Mouse (Mus musculus) forebrain, embryonic 10.5 days (tissue): Measurements from ENCODE around the gene Celf2. TPM values are rescaled to one million over a fixed set of nuclear protein-coding genes. Genes with fewer than 3 reads are reported as not detected.

Experiments used
- DNase-seq: peaks from one replicate; pipeline ENCODE4 v3.0.0-alpha.2; 2017; ENCODE audit warnings: low spot score; ENCODE audit errors: extremely low spot score
- H3K27ac ChIP-seq: fragments of 300-500 bp; sonication (generic); 2 replicates; pipeline ENCODE4 v1.5.1; 2016; ENCODE audit warnings: mild to moderate bottlenecking
- H3K27me3 ChIP-seq: fragments of 300-500 bp; sonication (generic); 2 replicates; pipeline ENCODE4 v1.6.1; 2016; ENCODE audit warnings: mild to moderate bottlenecking; ENCODE audit not compliant: poor library complexity, severe bottlenecking
- H3K36me3 ChIP-seq: fragments of 300-500 bp; sonication (generic); replicated peaks from 2 replicates; pipeline ENCODE4 v1.6.1; 2016; ENCODE audit warnings: mild to moderate bottlenecking, moderate library complexity
- H3K4me1 ChIP-seq: fragments of 300-500 bp; sonication (generic); 2 replicates; pipeline ENCODE4 v1.6.1; 2016
- H3K4me3 ChIP-seq: fragments of 300-500 bp; sonication (generic); 2 replicates; pipeline ENCODE4 v1.5.1; 2016; ENCODE audit warnings: mild to moderate bottlenecking, moderate library complexity
- H3K9me3 ChIP-seq: fragments of 300-500 bp; sonication (generic); 2 replicates; pipeline ENCODE4 v1.6.1; 2016; ENCODE audit warnings: mild to moderate bottlenecking, moderate library complexity
- WGBS: fragments of 180-500 bp; shearing (Covaris S2); methylation state at CpG from one replicate; pipeline ENCODE4 v1.1.7; 2016; 5-methylcytosine and 5-hydroxymethylcytosine counted together
- polyA plus RNA-seq: library from polyadenylated mRNA; unstranded; fragments of >200 nt; fragmentation: Nextera tagmentation; extraction: Ambion mirVana; gene quantifications from 2 replicates; pipeline ENCODE4 v1.2.1, GENCODE M21; 2016

The Celf2 gene
- polyA plus RNA-seq, 1 experiment from 2014 or later = 58.2 TPM

DNA sequence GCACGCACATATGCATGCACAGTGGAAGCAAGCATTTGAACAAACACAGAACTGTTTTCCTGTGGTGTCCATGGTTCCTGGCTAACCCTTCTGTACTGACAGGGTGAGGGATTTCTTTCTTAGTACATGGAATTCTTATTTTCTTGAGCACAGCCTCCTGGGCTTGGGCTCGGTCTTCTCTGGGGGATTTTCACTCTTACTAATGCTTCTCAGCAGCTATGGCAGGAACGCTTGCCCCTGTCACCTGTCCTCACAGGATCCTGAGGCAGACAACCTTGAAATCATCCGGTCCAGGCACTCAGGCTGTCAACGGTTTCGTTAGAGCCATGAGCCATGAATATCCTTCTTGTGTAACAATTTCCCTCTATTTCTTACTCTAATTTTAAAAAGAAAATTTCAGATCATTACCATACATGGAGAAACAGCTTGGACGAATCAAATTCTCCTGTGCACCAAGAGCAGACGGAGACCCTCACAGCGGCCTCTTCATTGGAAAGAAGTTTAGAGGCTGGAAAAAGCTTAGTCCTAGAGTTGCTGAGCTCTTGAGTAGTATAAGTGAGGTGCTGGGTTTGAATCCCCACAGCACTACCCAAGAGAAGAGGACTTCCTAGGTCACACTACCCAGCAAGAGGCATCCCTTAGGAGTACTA lies 426.9 kb downstream of the Celf2 start:
- peaks cover 28% of the 10 kb centered on the region for H3K4me1 ChIP-seq
- WGBS = 87% methylated on average over 9 of the region's 9 CpGs
- H3K4me3 ChIP-seq = no peak overlapping the region
- no peak for DNase-seq
- no peaks in the 10 kb centered on the region for H3K36me3 ChIP-seq
- H3K27ac ChIP-seq = no peak overlapping the region
- peaks cover 2% of the 10 kb centered on the region; the same call in 1 of the 2 replicates for H3K9me3 ChIP-seq
- H3K27me3 ChIP-seq = peaks cover 11% of the 10 kb centered on the region; the same call in 1 of the 2 replicates

DNA sequence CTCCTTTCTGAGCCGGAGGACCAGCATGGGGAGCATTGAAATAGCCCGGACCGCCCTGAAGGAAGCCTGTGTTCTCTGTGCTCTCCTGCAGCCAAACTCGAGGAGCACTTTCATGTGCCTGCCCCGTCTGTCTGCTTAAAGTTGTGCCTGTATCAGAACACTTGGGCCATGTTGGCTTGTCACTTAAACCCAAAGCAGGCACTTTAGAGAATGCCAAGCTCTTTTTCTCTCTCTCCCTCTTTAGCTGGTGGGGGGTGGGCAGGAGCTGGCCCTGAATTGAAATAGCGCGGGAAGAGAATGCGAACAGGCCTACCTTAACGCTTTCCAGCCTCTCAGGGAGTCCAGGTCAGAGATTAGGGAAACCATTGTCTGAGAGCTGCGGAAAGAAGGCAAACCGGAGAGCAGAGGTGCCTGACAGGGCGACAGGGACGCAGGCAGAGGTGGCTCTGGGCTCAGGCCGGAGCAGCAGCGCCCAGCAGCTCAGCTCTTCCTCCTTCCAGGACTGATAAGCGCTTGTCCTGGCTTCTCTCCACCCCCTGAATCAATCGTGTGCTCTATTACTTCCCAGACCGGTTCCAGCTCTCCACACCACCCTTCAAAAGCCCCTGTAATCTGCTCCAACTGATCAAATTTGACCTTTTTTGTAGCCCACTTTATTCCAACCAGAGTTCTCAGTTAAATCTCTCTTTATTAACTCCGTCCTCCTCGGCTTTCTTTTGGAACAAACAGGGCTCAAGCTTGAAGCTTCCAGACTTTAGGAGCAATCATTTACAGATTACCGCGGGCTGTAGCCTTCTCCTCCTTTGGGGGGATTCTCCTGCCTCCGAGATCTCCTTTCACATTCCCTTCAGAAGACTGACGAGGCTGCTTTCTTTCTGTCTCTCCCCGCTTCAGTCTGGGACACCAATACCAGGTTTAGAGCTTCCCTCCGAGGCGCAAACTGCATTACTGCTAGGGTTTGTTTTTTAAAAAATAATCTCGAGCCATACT lies 428.3 kb downstream of the Celf2 start:
- peaks cover 11% of the 10 kb centered on the region; the same call in 1 of the 2 replicates for H3K27me3 ChIP-seq
- H3K4me1 ChIP-seq = peaks cover 28% of the 10 kb centered on the region
- peaks cover 12% of the 10 kb centered on the region for H3K9me3 ChIP-seq
- H3K36me3 ChIP-seq = peaks cover 4% of the 10 kb centered on the region; the same call in 1 of the 2 replicates
- DNase-seq = peak; percentile 52
- WGBS = 4% methylated on average over 28 of the region's 28 CpGs
- peak overlapping the region; percentile 37 for H3K4me3 ChIP-seq
- H3K27ac ChIP-seq = peak overlapping the region; percentile 86

DNA sequence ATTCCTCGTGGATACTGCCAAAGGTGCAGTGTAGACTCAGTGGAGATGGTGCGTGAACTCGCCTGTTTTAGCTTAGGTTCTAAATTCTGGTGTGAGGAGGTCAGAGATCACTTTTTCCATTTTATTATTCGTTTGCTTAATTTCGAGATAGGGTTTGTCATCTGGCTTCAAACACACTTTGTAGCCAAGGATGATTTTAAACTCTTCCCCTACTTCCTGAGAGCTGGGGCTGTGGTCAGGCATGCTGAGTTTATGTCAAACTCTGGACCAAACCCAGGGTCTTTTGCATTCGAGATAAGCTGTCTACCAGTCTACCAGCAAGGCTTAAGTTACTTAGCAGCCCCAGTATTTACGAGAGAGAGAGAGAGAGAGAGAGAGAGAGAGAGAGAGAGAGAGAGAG lies 429.3 kb downstream of the Celf2 start:
- peaks cover 28% of the 10 kb centered on the region for H3K4me1 ChIP-seq
- H3K27ac ChIP-seq = no peak overlapping the region

DNA sequence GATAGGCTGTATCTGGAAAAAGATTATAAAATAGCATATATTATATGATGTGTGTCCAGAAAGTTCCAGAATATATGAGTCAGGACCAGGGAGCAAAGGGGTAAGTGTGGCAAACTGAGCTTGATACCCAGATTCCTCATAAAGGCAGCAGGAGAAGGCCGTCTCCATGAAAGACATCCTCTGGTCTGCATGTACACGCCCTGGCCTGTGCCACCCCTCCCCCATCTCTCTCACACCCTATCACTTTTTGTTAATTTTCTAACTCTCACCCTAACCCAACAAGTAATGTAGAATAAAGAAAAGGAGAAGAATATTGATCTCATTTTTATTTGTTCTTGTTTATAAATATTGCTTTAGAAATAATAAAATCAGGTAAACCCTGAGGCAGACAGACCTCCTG lies 430.0 kb downstream of the Celf2 start:
- peaks cover 4% of the 10 kb centered on the region; the same call in 1 of the 2 replicates for H3K36me3 ChIP-seq
- DNase-seq = no peak
- H3K27me3 ChIP-seq = peaks cover 11% of the 10 kb centered on the region; the same call in 1 of the 2 replicates
- H3K4me1 ChIP-seq = peaks cover 28% of the 10 kb centered on the region
- no peak overlapping the region for H3K27ac ChIP-seq
- peaks cover 21% of the 10 kb centered on the region for H3K9me3 ChIP-seq
- 86% methylated on average over 2 of the region's 2 CpGs for WGBS
- H3K4me3 ChIP-seq = no peak overlapping the region

More for the DNA sequence above, 429.3 kb downstream of the Celf2 start:
- no peak overlapping the region for H3K4me3 ChIP-seq
- DNase-seq = no peak
- peaks cover 4% of the 10 kb centered on the region; the same call in 1 of the 2 replicates for H3K36me3 ChIP-seq
- peaks cover 21% of the 10 kb centered on the region for H3K9me3 ChIP-seq
- whole genome bisulfite sequencing = 76% methylated on average over 7 of the region's 7 CpGs
- peaks cover 11% of the 10 kb centered on the region; the same call in 1 of the 2 replicates for H3K27me3 ChIP-seq

DNA sequence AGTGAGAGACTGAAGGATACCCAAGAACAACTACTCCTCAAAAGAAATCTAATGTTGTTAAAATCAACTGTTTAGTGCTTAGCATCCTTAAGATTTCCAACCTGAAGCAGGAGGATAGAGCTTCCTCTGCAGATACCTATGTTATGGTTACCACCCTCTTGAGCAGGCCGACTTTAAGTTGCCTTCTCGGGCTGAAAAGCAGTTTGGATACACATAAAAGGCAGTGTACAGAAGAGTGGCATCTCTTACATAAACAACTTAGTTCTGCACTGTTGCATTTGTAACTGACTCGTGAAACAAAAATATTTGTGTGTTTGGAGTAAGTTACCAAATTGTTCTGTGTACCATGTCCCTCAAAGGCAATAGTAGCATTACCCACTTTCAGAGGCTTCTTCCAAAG lies 435.6 kb downstream of the Celf2 start:
- Histone ChIP-seq H3K9me3 (peaks cover 21% of the 10 kb centered on the region), H3K4me1 (no peaks in the 10 kb centered on the region), H3K4me3 (no peak overlapping the region), H3K27me3 (no peaks in the 10 kb centered on the region), H3K27ac (no peak overlapping the region), H3K36me3 (peaks cover 4% of the 10 kb centered on the region; the same call in 1 of the 2 replicates)
- DNase-seq = no peak
- WGBS = 81% methylated on average over 3 of the region's 3 CpGs

DNA sequence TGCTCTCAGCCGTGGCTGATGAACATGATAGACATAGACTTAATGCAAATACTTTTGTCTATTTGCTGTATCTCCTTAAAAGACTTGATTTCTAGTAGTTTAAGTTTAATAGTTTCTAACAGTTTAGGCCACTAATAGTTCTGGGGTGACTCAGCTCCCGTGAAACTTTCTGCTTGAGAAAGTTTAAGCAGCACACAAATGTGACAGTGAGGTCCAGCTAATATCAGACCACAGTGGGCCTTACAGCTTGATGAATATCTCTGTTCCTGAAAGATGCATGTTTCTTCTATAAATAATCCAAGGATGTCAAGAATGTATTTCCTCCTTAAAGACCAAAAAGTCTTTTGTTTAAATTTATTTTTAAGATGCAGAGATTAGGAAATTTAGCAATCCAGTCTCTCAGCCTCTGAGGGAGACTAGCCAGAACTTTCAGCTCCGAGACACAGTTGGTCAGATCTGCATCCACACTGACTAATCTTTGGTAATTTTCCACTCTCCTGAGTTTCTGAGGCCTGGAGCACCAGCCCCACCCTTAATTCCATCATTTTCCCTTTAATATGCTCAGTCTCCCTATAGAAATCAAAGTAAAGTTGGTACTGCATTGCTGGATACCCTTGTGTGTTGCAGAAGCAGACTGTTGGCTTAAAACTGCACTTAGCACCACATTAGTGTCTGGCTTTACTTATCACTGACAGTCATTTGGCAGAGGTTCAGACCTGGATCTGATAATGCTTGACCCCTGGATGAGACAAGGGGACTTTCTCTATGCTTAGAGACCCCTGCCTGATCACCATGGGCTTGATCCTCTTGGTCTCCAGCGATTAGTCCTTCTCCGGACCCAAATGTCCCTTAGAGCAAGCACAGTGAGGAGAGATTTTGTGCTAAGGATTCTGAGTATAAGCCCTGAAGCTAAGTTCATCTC lies 436.8 kb downstream of the Celf2 start:
- Histone ChIP-seq H3K36me3 (peaks cover 4% of the 10 kb centered on the region; the same call in 1 of the 2 replicates), H3K27me3 (no peaks in the 10 kb centered on the region), H3K9me3 (peaks cover 20% of the 10 kb centered on the region), H3K4me1 (no peaks in the 10 kb centered on the region), H3K27ac (no peak overlapping the region), H3K4me3 (no peak overlapping the region)
- WGBS = 87% methylated on average over 5 of the region's 5 CpGs
- no peak for DNase-seq

DNA sequence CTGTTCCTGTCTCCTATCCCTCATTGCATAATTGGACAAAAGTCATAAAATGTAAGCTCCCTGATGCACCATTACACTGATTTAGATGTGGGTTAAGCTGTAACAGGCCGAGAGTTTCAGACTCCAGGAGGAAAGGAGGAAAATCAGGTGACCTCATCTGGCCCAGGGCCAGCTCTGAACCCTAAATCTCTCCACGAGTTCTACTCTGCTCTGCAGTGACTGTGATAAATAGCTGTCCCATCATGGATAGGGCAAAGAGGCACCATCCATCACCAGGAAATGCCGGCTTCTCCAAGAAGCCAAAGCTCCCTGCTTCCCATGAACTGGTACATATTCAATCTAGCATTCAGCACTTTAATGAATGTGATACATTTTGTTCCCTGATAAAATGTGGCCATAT lies 439.9 kb downstream of the Celf2 start:
- 79% methylated on average over 3 of the region's 3 CpGs for WGBS
- DNase-seq = no peak

GRCm38 (mm10) chr2:7068281-7068680 lies 441.1 kb downstream of the Celf2 start:
- peaks cover 9% of the 10 kb centered on the region for H3K4me1 ChIP-seq
- no peaks in the 10 kb centered on the region for H3K27me3 ChIP-seq
- no peak overlapping the region for H3K27ac ChIP-seq
- H3K4me3 ChIP-seq = no peak overlapping the region
- WGBS = 72% methylated on average over 6 of the region's 6 CpGs
- H3K9me3 ChIP-seq = no peaks in the 10 kb centered on the region
- DNase-seq = no peak
- H3K36me3 ChIP-seq = no peaks in the 10 kb centered on the region

More for the DNA sequence above, 439.9 kb downstream of the Celf2 start:
- H3K9me3 ChIP-seq = no peaks in the 10 kb centered on the region
- H3K27ac ChIP-seq = no peak overlapping the region
- no peaks in the 10 kb centered on the region for H3K27me3 ChIP-seq
- H3K4me1 ChIP-seq = no peaks in the 10 kb centered on the region
- H3K36me3 ChIP-seq = no peaks in the 10 kb centered on the region
- no peak overlapping the region for H3K4me3 ChIP-seq

GRCm38 (mm10) chr2:7063574-7064192 lies 445.7 kb downstream of the Celf2 start:
- Histone ChIP-seq H3K27ac (peak overlapping the region; percentile 82), H3K4me3 (peak overlapping the region; percentile 24), H3K27me3 (no peaks in the 10 kb centered on the region), H3K36me3 (no peaks in the 10 kb centered on the region), H3K4me1 (peaks cover 22% of the 10 kb centered on the region), H3K9me3 (no peaks in the 10 kb centered on the region)
- no peak for DNase-seq
- WGBS = 22% methylated on average over 12 of the region's 12 CpGs

DNA sequence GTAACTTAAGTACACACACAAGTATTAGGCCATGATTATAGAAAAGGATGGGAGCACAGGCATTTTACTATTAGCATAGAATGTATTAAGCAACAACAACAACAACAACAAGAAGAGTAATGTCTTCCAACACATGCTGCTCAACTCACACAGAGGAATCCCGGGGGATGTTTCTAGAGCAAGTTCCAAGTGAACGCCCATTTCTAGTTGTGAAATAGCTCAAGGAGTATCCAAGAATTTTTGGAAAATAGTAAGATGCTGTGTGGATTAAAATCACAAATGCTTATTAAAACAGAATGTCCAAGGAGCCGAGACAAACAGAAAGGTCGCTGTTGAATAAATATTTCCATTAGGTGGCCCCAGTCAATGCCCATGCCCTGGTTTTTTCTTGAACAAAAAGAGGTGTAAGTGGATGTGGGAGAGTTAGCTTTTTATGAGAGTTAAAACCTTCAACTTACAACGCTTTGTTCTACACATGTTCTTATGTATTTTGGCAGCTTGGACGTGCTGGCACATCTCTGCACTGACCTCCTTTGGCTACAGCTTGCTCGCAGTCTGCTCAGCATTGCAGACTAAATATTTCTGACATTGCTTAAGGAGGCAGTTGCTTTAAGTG lies 448.8 kb downstream of the Celf2 start:
- no peaks in the 10 kb centered on the region for H3K27me3 ChIP-seq
- no peaks in the 10 kb centered on the region for H3K9me3 ChIP-seq
- 90% methylated on average over 7 of the region's 7 CpGs for WGBS
- no peak overlapping the region for H3K27ac ChIP-seq
- H3K4me1 ChIP-seq = peaks cover 29% of the 10 kb centered on the region
- DNase-seq = no peak
- H3K4me3 ChIP-seq = no peak overlapping the region
- no peaks in the 10 kb centered on the region for H3K36me3 ChIP-seq

DNA sequence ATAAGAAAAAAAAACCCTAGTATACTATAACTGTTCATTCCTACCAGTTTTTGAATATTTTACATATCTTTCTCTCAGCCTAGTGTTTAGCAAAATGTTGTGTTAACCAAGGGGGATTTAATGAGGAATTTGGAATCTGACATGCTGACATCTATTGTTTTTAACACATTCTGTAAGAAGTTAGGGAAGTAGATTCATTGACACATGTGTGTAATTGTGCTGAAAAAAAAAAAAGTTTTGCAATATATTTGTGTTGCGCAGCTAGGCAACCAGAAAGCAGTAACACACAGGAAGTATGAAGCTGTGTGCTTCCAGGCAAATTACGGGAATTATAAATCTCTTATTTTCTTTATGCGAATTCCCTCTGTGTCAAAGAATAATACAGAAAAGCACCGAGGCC lies 453.0 kb downstream of the Celf2 start:
- 85% methylated on average over 4 of the region's 4 CpGs for WGBS

More for the DNA sequence above, 453.0 kb downstream of the Celf2 start:
- Histone ChIP-seq H3K4me1 (0 out of 2 replicates have a peak, but pooled peaks cover 6% of the 10 kb centered on the region), H3K4me3 (no peak overlapping the region), H3K9me3 (no peaks in the 10 kb centered on the region), H3K36me3 (no peaks in the 10 kb centered on the region), H3K27me3 (no peaks in the 10 kb centered on the region), H3K27ac (no peak overlapping the region)
- no peak for DNase-seq
